Comparison of ENCODE assay signal across 9 mouse cellular contexts in genomic region chr7:25599663-25600062, GRCm38 (mm10). TPM values are rescaled to one million over a fixed set of nuclear protein-coding genes. Genes with fewer than 3 reads are reported as not detected.
DNase-seq lines count a peak whose midpoint lies in the region; ATAC-seq and TF ChIP-seq lines count a peak whose summit lies in the region.
"Had no signal": no experiment of that assay in that cellular context is flagged by ENCODE, and none has a peak within 500 bp of the region (broad histone marks: within the 10 kb centered on the region; RNA-seq: fewer than 3 reads in every experiment).

No protein-coding gene starts in this region.

- H3K9ac ChIP-seq in liver, postnatal 0 days (replicated peaks), result no peak overlapping the region

- no peak for TF ChIP-seq EP300 in liver, postnatal 0 days (IDR thresholded peaks at IDR 0.05; ENCODE audit: low read depth)

- DNase-seq in Patski (ENCODE audit: low read depth, low spot score), result peak; percentile 12
- peak; percentile 57 to 73 for DNase-seq in cerebellum, postnatal 4 days (ENCODE audit: low spot score in 2 of 2)
- peak; percentile 79 for DNase-seq in heart, adult 8-10 months (ENCODE audit: low spot score)
- peak; percentile 81 for DNase-seq in kidney, postnatal 14 days
- DNase-seq in liver, postnatal 0 days, result peak; percentile 78
- peak; percentile 76 for DNase-seq in thymus, postnatal 0 days (ENCODE audit: low spot score)

- peaks cover 13% of the 10 kb centered on the region for H3K27me3 ChIP-seq in C2C12 (ENCODE audit: control insufficient read depth, insufficient read depth, insufficient read length)
- peaks cover 28% of the 10 kb centered on the region for H3K27me3 ChIP-seq in Patski
- H3K27me3 ChIP-seq in liver, postnatal 0 days (ENCODE audit: insufficient read depth, low read length), result no peaks in the 10 kb centered on the region

- POLR2A ChIA-PET in Patski (lab: Charles Lee), result no interaction called here

- no peak overlapping the region for H3K4me2 ChIP-seq in liver, postnatal 0 days (ENCODE audit: low read depth, low read length)

- no peaks in the 10 kb centered on the region for H3K36me3 ChIP-seq in C2C12 (ENCODE audit: control insufficient read depth, insufficient read depth)
- H3K36me3 ChIP-seq in liver, postnatal 0 days (replicated peaks; ENCODE audit: insufficient read depth, low read length), result no peaks in the 10 kb centered on the region

- no peak overlapping the region for H3K27ac ChIP-seq in liver, postnatal 0 days (ENCODE audit: low read depth)

- H3K4me3 ChIP-seq in C2C12 (ENCODE audit: insufficient read depth, poor library complexity, severe bottlenecking), result no peak overlapping the region
- no peak overlapping the region for H3K4me3 ChIP-seq in liver, postnatal 0 days (ENCODE audit: low read depth, low read length)

- ATAC-seq in Patski, result peak; percentile 35
- no peak for ATAC-seq in liver, postnatal 0 days
- peak; percentile 88 for ATAC-seq in neutrophil, adult 5-6 weeks (ENCODE audit: extremely low read depth, insufficient number of reproducible peaks, low FRiP score, poor library complexity, severe bottlenecking)

- no peaks in the 10 kb centered on the region for H3K4me1 ChIP-seq in liver, postnatal 0 days (ENCODE audit: insufficient read depth)

- 13% methylated on average over 10 of the region's 10 CpGs for WGBS in liver, postnatal 0 days (ENCODE audit: insufficient replicate concordance)

- TF ChIP-seq CTCF in C2C12 (IDR thresholded peaks at IDR 0.05; ENCODE audit: control insufficient read depth, insufficient read depth, insufficient read length) (peak; percentile 23), Patski (IDR thresholded peaks at IDR 0.05) (peak; percentile 81)
- peak; percentile 88 for TF ChIP-seq CTCF in liver, postnatal 0 days (IDR thresholded peaks at IDR 0.05; ENCODE audit: low read depth)

- H3K79me3 ChIP-seq in C2C12 (ENCODE audit: low read depth), result no peaks in the 10 kb centered on the region

- no peak overlapping the region for H3ac ChIP-seq in C2C12 (ENCODE audit: control insufficient read depth, insufficient read length, low read depth)

- CTCF ChIA-PET in Patski (lab: Charles Lee), result interaction anchor here (0.7 to 2.2 kb wide), 3 partner anchors 149 to 191 kb away, joined by 3 to 9 read pairs (median 4); no protein-coding TSS in a partner anchor

- in situ Hi-C loops in Patski (cut with MboI; ENCODE audit: low pct_unique_long_range_greater_than_20kb), result loop anchor here (5.0 to 25.0 kb wide), 3 partner anchors 117 to 412 kb away; partner anchors contain the start of gene Pou2f2

- H3K9me3 ChIP-seq in liver, postnatal 0 days (ENCODE audit: low read length), result no peaks in the 10 kb centered on the region

- no peaks in the 10 kb centered on the region for H3K79me2 ChIP-seq in C2C12 (ENCODE audit: control insufficient read depth, insufficient read depth)

TF ChIP-seq in C2C12, 6 proteins besides CTCF, POLR2A, EP300 and RAD21:
- TF ChIP-seq MYOD1 (IDR thresholded peaks at IDR 0.05; ENCODE audit: control insufficient read depth, insufficient read length, low read depth) (no peak), USF1 (IDR thresholded peaks at IDR 0.05; ENCODE audit: low read depth) (no peak), MAX (IDR thresholded peaks at IDR 0.05) (no peak), CEBPB (IDR thresholded peaks at IDR 0.05; ENCODE audit: low read depth) (no peak), FOSL1 (IDR thresholded peaks at IDR 0.05; ENCODE audit: insufficient read depth, low read length, poor library complexity, severe bottlenecking) (no peak), MYOG (IDR thresholded peaks at IDR 0.05; ENCODE audit: control insufficient read depth, extremely low read depth, insufficient read length) (no peak)

RNA-seq across cellular contexts. Expression of gene Erich4, which starts 16.0 kb away (rescaled TPM):
- polyA plus RNA-seq in C2C12 (2012; fragmentation: generic; extraction: Trizol) (not detected), Patski (2021) (not detected)
- under 1 TPM in 1 of 4 experiments, not detected in 3; 0.32 TPM for total RNA-seq in heart, adult 8-10 months (2022)
- polyA plus RNA-seq in liver, postnatal 0 days (2015; fragmentation: Nextera tagmentation; extraction: Ambion mirVana), result 0.20 TPM in 1 of 2 replicates, not detected in the other
- not detected in 2 replicates for total RNA-seq in neutrophil, adult 5-6 weeks (2017)
- not detected in 2 replicates for polyA plus RNA-seq in thymus, postnatal 0 days (2015; fragmentation: Nextera tagmentation; extraction: Ambion mirVana)
- total RNA-seq: gastrocnemius, postnatal 36 days had no signal

RNA-seq across cellular contexts. Expression of gene Dmac2, which starts 19.6 kb away (rescaled TPM):
- polyA plus RNA-seq in C2C12 (2012; fragmentation: generic; extraction: Trizol) (12.2 TPM), Patski (2021) (43.3 TPM)
- 10 to 100 TPM; 57.8 to 63.3 (median 59.6) TPM for total RNA-seq in heart, adult 8-10 months (2022)
- polyA plus RNA-seq in liver, postnatal 0 days (2015; fragmentation: Nextera tagmentation; extraction: Ambion mirVana), result 12.2 and 13.7 TPM in 2 replicates
- total RNA-seq in neutrophil, adult 5-6 weeks (2017), result 129 and 155 TPM in 2 replicates
- polyA plus RNA-seq in thymus, postnatal 0 days (2015; fragmentation: Nextera tagmentation; extraction: Ambion mirVana), result 36.2 and 40.3 TPM in 2 replicates

RNA-seq across cellular contexts. Expression of gene B3gnt8, which starts 26.8 kb away (rescaled TPM):
- polyA plus RNA-seq in C2C12 (2012; fragmentation: generic; extraction: Trizol) (0.96 TPM), Patski (2021) (0.23 TPM)
- total RNA-seq in heart, adult 8-10 months (2022), result 1 to 10 TPM; 1.9 to 2.5 (median 2.4) TPM
- polyA plus RNA-seq in liver, postnatal 0 days (2015; fragmentation: Nextera tagmentation; extraction: Ambion mirVana), result 3.7 and 4.1 TPM in 2 replicates
- 31.7 and 33.4 TPM in 2 replicates for total RNA-seq in neutrophil, adult 5-6 weeks (2017)
- 13.1 and 13.4 TPM in 2 replicates for polyA plus RNA-seq in thymus, postnatal 0 days (2015; fragmentation: Nextera tagmentation; extraction: Ambion mirVana)

RNA-seq across cellular contexts. Expression of gene Bckdha, which starts 59.1 kb away (rescaled TPM):
- polyA plus RNA-seq in C2C12 (2012; fragmentation: generic; extraction: Trizol), result 21.3 TPM
- 72.5 TPM for polyA plus RNA-seq in Patski (2021)
- 100 to 1,000 TPM; 302 to 362 (median 329) TPM for total RNA-seq in heart, adult 8-10 months (2022)
- polyA plus RNA-seq in liver, postnatal 0 days (2015; fragmentation: Nextera tagmentation; extraction: Ambion mirVana), result 106 and 123 TPM in 2 replicates
- total RNA-seq in neutrophil, adult 5-6 weeks (2017), result 34.4 and 37.0 TPM in 2 replicates
- polyA plus RNA-seq in thymus, postnatal 0 days (2015; fragmentation: Nextera tagmentation; extraction: Ambion mirVana), result 63.8 and 69.1 TPM in 2 replicates

RNA-seq across cellular contexts. Expression of gene Exosc5, which starts 59.3 kb away (rescaled TPM):
- polyA plus RNA-seq in C2C12 (2012; fragmentation: generic; extraction: Trizol) (53.2 TPM), Patski (2021) (32.9 TPM)
- 10 to 100 TPM; 17.5 to 20.4 (median 19.3) TPM for total RNA-seq in heart, adult 8-10 months (2022)
- polyA plus RNA-seq in liver, postnatal 0 days (2015; fragmentation: Nextera tagmentation; extraction: Ambion mirVana), result 44.5 and 49.2 TPM in 2 replicates
- 33.1 and 40.1 TPM in 2 replicates for total RNA-seq in neutrophil, adult 5-6 weeks (2017)
- polyA plus RNA-seq in thymus, postnatal 0 days (2015; fragmentation: Nextera tagmentation; extraction: Ambion mirVana), result 146 and 147 TPM in 2 replicates

Comparison
In these comparisons a context has a peak if more than half of its experiments do, and no peak if none do; other contexts are left out.
1. CTCF ChIP-seq: peak in every context shown above with its lines; median percentile 88 in liver, postnatal 0 days; 81 in Patski; 23 in C2C12.
2. DNase-seq: peak in every context shown above with its lines; median percentile 81 in kidney, postnatal 14 days; 79 in heart, adult 8-10 months; 78 in liver, postnatal 0 days; 76 in thymus, postnatal 0 days; 65 in cerebellum, postnatal 4 days; 12 in Patski.